9 mouse cellular contexts compared by ENCODE assay signal in the genomic region with DNA sequence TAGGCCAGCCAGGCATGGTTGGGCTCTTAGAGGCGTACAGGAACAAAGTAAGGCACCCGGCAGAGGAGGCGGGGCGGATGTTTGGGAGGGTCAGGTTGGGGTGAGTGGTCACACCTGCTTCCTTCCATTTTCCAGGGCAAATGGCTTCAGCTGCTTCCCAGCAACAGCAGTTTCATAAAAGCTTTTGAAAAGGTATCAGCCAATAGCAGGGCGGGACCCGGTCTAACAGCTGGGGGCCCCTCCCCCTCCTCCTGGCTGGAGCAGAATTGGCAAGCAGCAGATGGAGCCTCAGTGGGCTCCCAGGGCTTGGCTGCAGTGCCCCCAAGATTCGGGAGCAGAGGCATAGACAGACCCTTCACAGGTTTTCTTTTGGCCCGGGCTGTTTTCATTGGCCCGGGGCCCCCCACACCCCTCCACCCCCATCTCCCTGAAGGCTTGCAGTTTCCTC. TPM values are rescaled to one million over a fixed set of nuclear protein-coding genes. Genes with fewer than 3 reads are reported as not detected.
DNase-seq lines count a peak whose midpoint lies in the region; ATAC-seq and TF ChIP-seq lines count a peak whose summit lies in the region.
"Had no signal": no experiment of that assay in that cellular context is flagged by ENCODE, and none has a peak within 500 bp of the region (broad histone marks: within the 10 kb centered on the region; RNA-seq: fewer than 3 reads in every experiment).

No protein-coding gene starts in this region.

- H3K4me3 ChIP-seq in hindbrain, postnatal 0 days (ENCODE audit: low read length): no peak overlapping the region
- no peak overlapping the region for H3K4me3 ChIP-seq in liver, postnatal 0 days (ENCODE audit: low read depth, low read length)

- H3K36me3 ChIP-seq in hindbrain, postnatal 0 days (ENCODE audit: insufficient read depth, low read length): no peaks in the 10 kb centered on the region
- H3K36me3 ChIP-seq in liver, postnatal 0 days (replicated peaks; ENCODE audit: insufficient read depth, low read length): no peaks in the 10 kb centered on the region

- no peaks in the 10 kb centered on the region for H3K27me3 ChIP-seq in hindbrain, postnatal 0 days (ENCODE audit: insufficient read depth, low read length)
- H3K27me3 ChIP-seq in liver, postnatal 0 days (ENCODE audit: insufficient read depth, low read length): no peaks in the 10 kb centered on the region

- no peaks in the 10 kb centered on the region for H3K9me3 ChIP-seq in hindbrain, postnatal 0 days (ENCODE audit: low read length)
- H3K9me3 ChIP-seq in liver, postnatal 0 days (ENCODE audit: low read length): 0 out of 2 replicates have a peak, but pooled peaks cover 4% of the 10 kb centered on the region

- H3K27ac ChIP-seq in hindbrain, postnatal 0 days: 0 out of 2 replicates have a peak overlapping the region, but pooled peaks have one; percentile 48
- no peak overlapping the region for H3K27ac ChIP-seq in liver, postnatal 0 days (ENCODE audit: low read depth)
- H3K27ac ChIP-seq: macrophage had no signal

- intact Hi-C loops in gastrocnemius, postnatal 36 days (cut with DNase I): no loop called here

- peaks cover 17% of the 10 kb centered on the region for H3K4me1 ChIP-seq in hindbrain, postnatal 0 days (ENCODE audit: insufficient read depth, low read length)
- peaks cover 8% of the 10 kb centered on the region for H3K4me1 ChIP-seq in liver, postnatal 0 days (ENCODE audit: insufficient read depth)

- no peak for TF ChIP-seq EP300 in liver, postnatal 0 days (IDR thresholded peaks at IDR 0.05; ENCODE audit: low read depth)

- H3K9ac ChIP-seq in hindbrain, postnatal 0 days (replicated peaks; ENCODE audit: low read length): peak overlapping the region; percentile 28; the same call in 1 of the 2 replicates
- no peak overlapping the region for H3K9ac ChIP-seq in liver, postnatal 0 days (replicated peaks)

- peak; percentile 10 for DNase-seq in urinary bladder, postnatal 25 days (ENCODE audit: low spot score)
- DNase-seq in urinary bladder, adult 2 months (ENCODE audit: low spot score): no peak
- DNase-seq in gastrocnemius, postnatal 36 days: peak; percentile 19 to 28
- DNase-seq in hindbrain, postnatal 0 days (ENCODE audit: low spot score): peak; percentile 77
- peak; percentile 24 for DNase-seq in liver, postnatal 0 days
- peak; percentile 17 for DNase-seq in skeletal muscle tissue, adult 2 months (ENCODE audit: low read depth, low spot score)
- DNase-seq in layer of hippocampus, adult 9-11 months: no peak

- no peak for TF ChIP-seq CTCF in hindbrain, postnatal 0 days (IDR thresholded peaks at IDR 0.05; ENCODE audit: low read depth)
- no peak for TF ChIP-seq CTCF in liver, postnatal 0 days (IDR thresholded peaks at IDR 0.05; ENCODE audit: low read depth)

- H3K4me2 ChIP-seq in hindbrain, postnatal 0 days (ENCODE audit: low read depth, low read length): peak overlapping the region; percentile 34
- no peak overlapping the region for H3K4me2 ChIP-seq in liver, postnatal 0 days (ENCODE audit: low read depth, low read length)

- WGBS in hindbrain, postnatal 0 days: under 1% methylated on average over 9 of the region's 9 CpGs
- 22% methylated on average over 9 of the region's 9 CpGs for WGBS in liver, postnatal 0 days (ENCODE audit: insufficient replicate concordance)

- peak; percentile 83 for ATAC-seq in hindbrain, postnatal 0 days
- ATAC-seq in liver, postnatal 0 days: peak; percentile 21; the same call in 1 of the 2 replicates
- ATAC-seq in megakaryocyte, adult 5-6 weeks (ENCODE audit: poor library complexity, severe bottlenecking): no peak

RNA-seq across cellular contexts. Expression of gene Rgs8, which starts 11.3 kb away (rescaled TPM):
- 0.03 TPM in 1 of 2 replicates, not detected in the other for polyA plus RNA-seq in urinary bladder, adult 2 months (2012; rRNA removed)
- under 1 TPM in 1 of 2 experiments, not detected in 1; 0.05 TPM for total RNA-seq in gastrocnemius, postnatal 36 days (2021)
- total RNA-seq in hindbrain, postnatal 0 days (2014; rRNA removed): 23.9 and 40.1 TPM in 2 replicates
- 12.5 and 14.1 TPM in 2 replicates for polyA plus RNA-seq in hindbrain, postnatal 0 days (2015; fragmentation: Nextera tagmentation; extraction: Ambion mirVana)
- 0.05 TPM in 1 of 2 replicates, not detected in the other for polyA plus RNA-seq in liver, postnatal 0 days (2015; fragmentation: Nextera tagmentation; extraction: Ambion mirVana)
- total RNA-seq in megakaryocyte, adult 5-6 weeks (2015): not detected in 2 replicates
- 0.33 TPM in 1 of 2 replicates, not detected in the other for total RNA-seq in megakaryocyte, adult 5-6 weeks (2017)
- polyA plus RNA-seq: macrophage had no signal

Comparison
In these comparisons a context has a peak if more than half of its experiments do, and no peak if none do; other contexts are left out.
1. DNase-seq: peak in urinary bladder, postnatal 25 days (single experiment), gastrocnemius, postnatal 36 days (2 of 2), hindbrain, postnatal 0 days (single experiment), liver, postnatal 0 days (single experiment) and skeletal muscle tissue, adult 2 months (single experiment); none in urinary bladder, adult 2 months (single experiment) and layer of hippocampus, adult 9-11 months (single experiment).
2. RNA of gene Rgs8, which starts 11.3 kb away (total RNA-seq): 23.9 to 40.1 TPM in hindbrain, postnatal 0 days; 0.05 TPM in gastrocnemius, postnatal 36 days and 0.33 TPM in megakaryocyte, adult 5-6 weeks; every median in the first group is over 10 times any median in the second.